Mouse (Mus musculus) heart, embryonic 16.5 days (tissue): Measurements from ENCODE around the gene 4930558K02Rik. TPM values are rescaled to one million over a fixed set of nuclear protein-coding genes. Genes with fewer than 3 reads are reported as not detected.

Source experiments
- ATAC-seq: fragments of 200-750 bp; cut with Nextera tagmentation; replicated peaks from 2 replicates; pipeline ENCODE4 v1.8.0; 2017; ENCODE audit warnings: moderate number of reproducible peaks; ENCODE audit not compliant: insufficient read depth, low FRiP score; ENCODE audit errors: extremely low read depth
- H3K27ac ChIP-seq: fragments of 300-500 bp; sonication (generic); 2 replicates; pipeline ENCODE4 v1.5.1; 2014; ENCODE audit warnings: mild to moderate bottlenecking, low read length, control low read depth, moderate library complexity
- H3K27me3 ChIP-seq: fragments of 300-500 bp; sonication (generic); 2 replicates; pipeline ENCODE4 v1.6.1; 2014; ENCODE audit warnings: low read length, mixed read lengths; ENCODE audit not compliant: control insufficient read depth, insufficient read depth
- H3K36me3 ChIP-seq: fragments of 300-500 bp; sonication (generic); 2 replicates; pipeline ENCODE4 v1.6.1; 2014; ENCODE audit not compliant: control insufficient read depth, insufficient read depth
- H3K4me1 ChIP-seq: fragments of 300-500 bp; sonication (generic); 2 replicates; pipeline ENCODE4 v1.6.1; 2014; ENCODE audit warnings: low read length, mixed read lengths; ENCODE audit not compliant: control insufficient read depth, insufficient read depth
- H3K4me2 ChIP-seq: fragments of 300-500 bp; sonication (generic); 2 replicates; pipeline ENCODE4 v1.6.1; 2014; ENCODE audit warnings: low read depth, mild to moderate bottlenecking, control low read depth, low read length
- H3K4me3 ChIP-seq: fragments of 300-500 bp; sonication (generic); 2 replicates; pipeline ENCODE4 v1.5.1; 2014; ENCODE audit warnings: mild to moderate bottlenecking, control low read depth, low read length
- H3K9ac ChIP-seq: fragments of 300-500 bp; sonication (generic); 2 replicates; pipeline ENCODE4 v1.6.1; 2014; ENCODE audit warnings: low read length, control low read depth
- H3K9me3 ChIP-seq: fragments of 300-500 bp; sonication (generic); replicated peaks from 2 replicates; pipeline ENCODE4 v1.6.1; 2016; ENCODE audit warnings: low read length; ENCODE audit not compliant: control insufficient read depth
- WGBS: fragments of 180-500 bp; shearing (Covaris S2); extraction: QIAGEN DNeasy Blood & Tissue Kit; methylation state at CpG from one replicate; pipeline ENCODE4 v1.1.7; 2014; 5-methylcytosine and 5-hydroxymethylcytosine counted together
- polyA plus RNA-seq: library from polyadenylated mRNA; unstranded; fragments of >200 nt; fragmentation: Nextera tagmentation; extraction: Ambion mirVana; gene quantifications from 2 replicates; pipeline ENCODE4 v1.2.1, GENCODE M21; 2015

Gene 4930558K02Rik
- not detected in 2 replicates for polyA plus RNA-seq

DNA sequence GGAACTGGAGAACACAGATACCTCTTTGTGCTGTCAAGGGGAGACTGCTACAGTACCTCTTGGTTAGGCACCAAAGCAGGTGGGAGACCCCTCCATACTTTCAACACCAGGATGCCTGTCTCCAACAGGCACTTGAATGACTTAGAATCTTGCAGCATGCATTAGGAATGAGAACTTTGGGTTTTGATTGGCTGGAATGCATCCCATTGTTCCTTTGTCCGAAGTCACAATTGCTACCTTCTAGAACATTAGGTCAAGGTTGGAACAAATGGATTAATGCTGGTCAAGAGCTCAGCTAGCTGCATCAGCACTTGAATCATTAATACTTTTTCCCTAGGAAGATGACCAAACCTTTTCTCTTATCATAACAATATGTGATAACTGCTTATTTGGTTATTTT lies at the start of gene 4930558K02Rik:
Gene 4930558K02Rik (minus strand): TSS at position 101 of the 400 bp plus-strand sequence.
- Histone ChIP-seq H3K9me3 (no peaks in the 10 kb centered on the region), H3K36me3 (no peaks in the 10 kb centered on the region), H3K4me1 (0 out of 2 replicates have a peak, but pooled peaks cover 4% of the 10 kb centered on the region), H3K4me2 (no peak within 1 kb of the TSS), H3K27ac (no peak within 1 kb of the TSS), H3K9ac (no peak within 1 kb of the TSS), H3K4me3 (no peak within 1 kb of the TSS), H3K27me3 (no peaks in the 10 kb centered on the region)
- no peak for ATAC-seq
- WGBS: 64% methylated on average over 1 of the region's 1 CpGs

DNA sequence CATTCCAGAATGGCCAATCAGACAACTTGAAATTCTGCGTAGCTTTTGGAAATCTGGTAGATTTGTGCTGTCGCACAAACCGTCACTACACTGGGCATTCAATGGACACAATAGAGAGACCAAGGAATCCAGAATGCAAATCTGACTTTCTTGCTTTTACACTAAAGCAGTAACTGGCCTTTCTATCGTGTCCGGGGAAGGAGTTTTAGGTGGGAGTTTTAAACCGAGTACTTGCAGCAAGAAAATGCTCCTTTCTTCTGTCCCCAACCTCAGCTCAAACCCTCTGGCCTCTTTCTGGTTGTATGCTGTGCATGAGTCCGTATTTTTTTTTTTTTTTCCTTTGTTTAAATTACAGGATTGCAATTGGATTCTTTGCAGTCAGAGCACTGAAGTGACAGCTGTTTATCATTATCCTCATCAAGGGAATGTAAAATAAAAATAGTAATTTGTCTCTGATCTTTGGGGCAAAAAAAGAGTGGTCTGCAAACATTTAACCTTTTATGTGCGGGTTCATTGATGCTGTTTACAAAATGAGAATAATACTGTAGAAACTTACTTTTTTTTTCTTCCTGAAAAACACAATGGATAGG lies 44.3 kb upstream of the 4930558K02Rik start:
- no peaks in the 10 kb centered on the region for H3K9me3 ChIP-seq
- H3K27me3 ChIP-seq: no peaks in the 10 kb centered on the region
- H3K9ac ChIP-seq: no peak overlapping the region
- H3K4me2 ChIP-seq: no peak overlapping the region
- WGBS: 68% methylated on average over 8 of the region's 8 CpGs
- H3K27ac ChIP-seq: no peak overlapping the region
- ATAC-seq: no peak
- no peak overlapping the region for H3K4me3 ChIP-seq
- no peaks in the 10 kb centered on the region for H3K36me3 ChIP-seq
- peaks cover 8% of the 10 kb centered on the region; the same call in 1 of the 2 replicates for H3K4me1 ChIP-seq

DNA sequence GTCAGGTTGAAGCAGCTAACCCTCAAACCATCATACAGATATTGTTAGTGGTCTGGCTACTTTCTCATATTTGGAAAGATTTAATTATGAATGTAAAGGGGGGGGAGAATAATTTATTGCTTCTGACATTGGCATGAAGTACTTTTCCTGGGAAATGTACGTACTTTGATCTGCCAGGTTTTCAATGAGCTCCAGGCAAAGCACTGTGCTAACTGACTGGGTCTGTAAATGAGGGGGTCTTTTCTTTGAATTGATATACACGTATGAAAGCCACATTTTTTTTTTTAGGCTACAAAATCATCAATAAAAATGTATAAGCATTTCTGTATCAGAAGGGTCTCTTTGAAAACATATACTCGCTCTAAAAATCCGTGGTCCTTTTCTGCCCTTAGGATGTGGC lies 41.3 kb upstream of the 4930558K02Rik start:
- Histone ChIP-seq H3K27me3 (no peaks in the 10 kb centered on the region), H3K27ac (no peak overlapping the region), H3K36me3 (no peaks in the 10 kb centered on the region), H3K9ac (no peak overlapping the region), H3K4me3 (no peak overlapping the region), H3K4me1 (peaks cover 8% of the 10 kb centered on the region; the same call in 1 of the 2 replicates), H3K9me3 (no peaks in the 10 kb centered on the region), H3K4me2 (no peak overlapping the region)
- no peak for ATAC-seq
- 82% methylated on average over 4 of the region's 4 CpGs for WGBS

DNA sequence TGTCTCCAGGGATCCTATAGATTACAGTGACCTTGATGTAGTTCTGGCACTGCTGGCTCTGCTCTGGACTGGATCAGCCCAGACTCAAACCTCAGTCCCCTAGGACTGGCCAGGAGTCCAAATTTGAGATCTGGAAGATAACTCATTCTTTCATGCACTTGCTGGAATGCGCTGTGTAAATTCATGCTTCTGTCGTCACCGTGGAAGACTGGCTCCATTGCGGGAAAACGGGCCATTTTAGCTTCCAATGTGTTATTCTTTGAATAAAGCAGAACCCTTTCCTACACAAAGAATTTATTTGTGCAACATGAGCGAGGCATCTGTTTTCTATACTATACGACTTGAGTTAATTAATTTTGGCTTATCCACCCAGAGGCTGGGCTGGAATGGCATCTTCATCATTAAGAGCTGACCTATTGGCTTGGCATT lies 40.9 kb upstream of the 4930558K02Rik start:
- H3K27ac ChIP-seq: no peak overlapping the region
- 76% methylated on average over 7 of the region's 7 CpGs for WGBS
- no peak overlapping the region for H3K9ac ChIP-seq
- H3K36me3 ChIP-seq: no peaks in the 10 kb centered on the region
- no peak overlapping the region for H3K4me3 ChIP-seq
- no peak overlapping the region for H3K4me2 ChIP-seq
- peaks cover 8% of the 10 kb centered on the region; the same call in 1 of the 2 replicates for H3K4me1 ChIP-seq
- 0 out of 2 replicates have a peak, but pooled peaks have one; percentile 23 for ATAC-seq
- no peaks in the 10 kb centered on the region for H3K9me3 ChIP-seq
- H3K27me3 ChIP-seq: no peaks in the 10 kb centered on the region

DNA sequence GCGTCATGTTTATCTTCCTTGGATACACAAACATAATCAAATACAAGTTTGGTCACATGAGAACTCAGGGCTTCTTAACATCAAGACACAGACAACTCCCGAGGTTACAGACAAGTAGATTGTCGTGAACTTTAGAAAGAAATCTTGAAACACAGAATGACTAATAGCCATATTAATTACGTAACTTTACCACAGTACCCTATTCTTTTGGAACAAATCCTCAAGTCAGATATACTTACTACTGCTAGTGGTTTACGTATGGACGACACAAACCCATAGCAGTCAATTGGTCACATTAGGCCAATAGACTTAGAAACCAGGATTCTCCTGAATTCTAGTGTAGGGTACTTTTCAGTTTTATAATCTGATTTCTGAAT lies 39.2 kb upstream of the 4930558K02Rik start:
- Histone ChIP-seq H3K4me1 (peaks cover 11% of the 10 kb centered on the region; the same call in 1 of the 2 replicates), H3K4me2 (no peak overlapping the region), H3K27me3 (no peaks in the 10 kb centered on the region), H3K4me3 (no peak overlapping the region), H3K36me3 (no peaks in the 10 kb centered on the region), H3K9ac (no peak overlapping the region), H3K9me3 (no peaks in the 10 kb centered on the region), H3K27ac (peak overlapping the region; percentile 13)
- 67% methylated on average over 6 of the region's 6 CpGs for whole genome bisulfite sequencing
- ATAC-seq: no peak

DNA sequence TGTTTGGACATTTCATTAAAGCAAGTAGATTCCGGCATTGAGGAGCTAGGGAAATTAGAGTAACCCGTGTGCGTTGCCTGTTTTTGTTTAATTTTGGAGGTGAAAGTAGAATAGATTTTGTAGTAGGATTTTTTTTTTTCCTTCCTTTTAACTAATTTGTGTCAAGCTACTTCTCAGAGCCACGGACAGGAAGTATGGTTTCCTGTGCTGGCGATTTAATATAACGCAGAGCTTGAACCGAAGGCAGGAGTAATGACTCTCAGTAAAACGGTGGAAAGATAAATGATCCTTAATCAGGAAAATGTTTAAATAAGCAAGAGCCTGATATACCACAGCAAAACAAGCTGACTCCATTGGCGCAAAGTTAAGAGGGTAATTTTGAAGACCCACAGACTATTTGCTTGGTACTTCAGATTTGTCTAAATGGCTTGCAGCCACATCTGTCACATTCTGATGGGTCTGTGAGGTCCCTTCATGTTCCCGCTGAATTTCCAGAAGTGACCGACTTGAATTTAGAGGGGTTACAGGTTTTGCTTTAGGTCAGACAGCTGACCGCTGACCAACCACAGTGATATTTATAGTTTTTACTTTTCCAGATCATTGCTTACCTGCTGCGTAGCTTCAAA lies 38.7 kb upstream of the 4930558K02Rik start:
- Histone ChIP-seq H3K9ac (no peak overlapping the region), H3K4me2 (0 out of 2 replicates have a peak overlapping the region, but pooled peaks have one; percentile 6)
- 47% methylated on average over 13 of the region's 13 CpGs for WGBS

DNA sequence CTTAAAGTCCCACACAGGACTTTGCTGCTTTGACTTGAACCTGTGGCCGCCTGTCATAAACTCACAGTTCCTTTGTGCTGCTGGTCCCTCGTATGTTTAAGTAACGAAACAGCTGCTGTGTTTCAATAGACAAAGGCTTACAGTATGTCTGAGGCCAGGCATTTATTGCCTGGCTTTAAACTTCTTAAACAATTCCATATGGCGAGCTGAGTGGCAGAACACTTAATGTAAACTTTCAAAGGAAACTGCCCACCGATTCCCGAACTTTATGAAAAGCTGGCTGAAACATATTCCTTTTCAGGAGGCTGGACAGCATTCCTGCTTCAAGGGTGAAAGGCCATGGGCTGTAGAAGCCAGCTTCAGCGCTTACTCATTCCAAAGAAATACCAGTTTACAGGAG lies 37.5 kb upstream of the 4930558K02Rik start:
- Histone ChIP-seq H3K4me1 (peaks cover 15% of the 10 kb centered on the region), H3K4me2 (no peak overlapping the region), H3K9me3 (no peaks in the 10 kb centered on the region), H3K27ac (peak overlapping the region; percentile 54), H3K4me3 (no peak overlapping the region), H3K36me3 (no peaks in the 10 kb centered on the region), H3K9ac (no peak overlapping the region), H3K27me3 (no peaks in the 10 kb centered on the region)
- ATAC-seq: no peak
- WGBS: 49% methylated on average over 7 of the region's 7 CpGs

More for the DNA sequence above, 38.7 kb upstream of the 4930558K02Rik start:
- Histone ChIP-seq H3K4me3 (no peak overlapping the region), H3K4me1 (peaks cover 14% of the 10 kb centered on the region; the same call in 1 of the 2 replicates), H3K36me3 (no peaks in the 10 kb centered on the region), H3K9me3 (no peaks in the 10 kb centered on the region), H3K27me3 (no peaks in the 10 kb centered on the region), H3K27ac (peak overlapping the region; percentile 13)
- ATAC-seq: no peak

DNA sequence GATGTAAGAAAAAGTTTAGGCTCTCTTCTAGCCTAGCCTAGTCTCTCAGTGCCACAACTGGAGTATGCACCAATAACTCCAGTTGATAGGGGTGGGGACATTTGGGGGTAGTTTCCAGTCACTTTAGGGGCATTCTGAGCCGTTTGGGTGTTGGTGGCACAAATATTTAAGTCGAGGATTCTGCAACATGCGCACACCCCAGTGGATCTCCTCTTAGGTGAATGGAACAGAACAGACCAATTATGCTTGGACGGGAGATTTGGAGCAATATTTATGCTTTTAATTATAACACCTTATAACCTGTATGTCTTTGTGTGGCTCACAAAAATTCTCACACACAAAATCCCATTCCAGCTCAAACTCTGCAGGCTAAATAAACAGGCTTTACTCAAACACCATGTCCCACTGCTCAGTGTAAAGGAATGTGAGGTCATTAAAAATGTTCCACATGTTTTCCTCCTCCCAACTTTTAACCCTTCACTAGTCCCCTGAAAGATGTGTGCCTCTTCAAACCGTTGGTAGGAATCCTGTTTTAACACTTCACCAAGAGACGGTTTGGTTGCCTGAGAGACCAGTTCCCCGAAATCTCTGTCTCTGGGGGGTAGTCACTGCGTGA lies 35.9 kb upstream of the 4930558K02Rik start:
- Histone ChIP-seq H3K4me3 (no peak overlapping the region), H3K4me2 (no peak overlapping the region), H3K9ac (no peak overlapping the region), H3K36me3 (no peaks in the 10 kb centered on the region), H3K27me3 (no peaks in the 10 kb centered on the region), H3K27ac (peak overlapping the region; percentile 59), H3K4me1 (peaks cover 13% of the 10 kb centered on the region), H3K9me3 (no peaks in the 10 kb centered on the region)
- no peak for ATAC-seq
- 56% methylated on average over 8 of the region's 8 CpGs for WGBS

DNA sequence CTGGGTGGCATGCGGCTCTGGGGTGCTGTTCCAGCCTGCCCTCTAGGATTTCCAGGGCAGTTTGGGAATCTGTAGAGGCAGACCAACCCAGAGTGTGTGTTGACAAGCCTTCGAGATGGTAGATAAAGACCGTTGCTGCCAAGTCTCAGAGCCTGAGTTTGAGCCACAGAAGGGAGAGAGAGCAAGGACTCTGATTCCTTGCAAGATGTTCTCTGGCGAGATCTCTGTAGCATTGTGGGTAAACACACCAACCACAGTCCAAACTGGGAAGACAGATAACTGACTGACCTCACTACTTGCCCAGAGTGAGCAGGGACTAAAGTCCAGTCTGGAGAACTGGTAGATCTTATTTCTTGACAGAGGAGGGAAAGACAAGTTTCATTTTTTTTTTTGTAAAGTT lies 34.1 kb upstream of the 4930558K02Rik start:
- H3K4me1 ChIP-seq: peaks cover 18% of the 10 kb centered on the region
- WGBS: 18% methylated on average over 4 of the region's 4 CpGs
- ATAC-seq: no peak
- no peak overlapping the region for H3K4me3 ChIP-seq
- H3K9me3 ChIP-seq: no peaks in the 10 kb centered on the region
- no peak overlapping the region for H3K27ac ChIP-seq
- no peak overlapping the region for H3K9ac ChIP-seq
- H3K36me3 ChIP-seq: no peaks in the 10 kb centered on the region
- H3K27me3 ChIP-seq: no peaks in the 10 kb centered on the region
- no peak overlapping the region for H3K4me2 ChIP-seq
